Mouse (Mus musculus): Measurements from ENCODE around the gene Cry1.

The Cry1 gene

GRCm38 (mm10) chr10:85184964-85185608 lies at the start of gene Cry1:
Gene Cry1, minus strand, starts transcription at chr10:85185064.
- DNase-seq (ENCODE audit: low spot score in 2 of 2) = peak; percentile 84 to 86

- no peak for DNase-seq (ENCODE audit: low spot score in 2 of 2)
Measured at GRCm38 (mm10) chr10:85221771-85222050, 36.8 kb upstream of the Cry1 start.

- peak; percentile 32 to 68 for DNase-seq (ENCODE audit: low spot score in 2 of 2)
Measured at GRCm38 (mm10) chr10:85220918-85221770, 36.3 kb upstream of the Cry1 start.

GRCm38 (mm10) chr10:85214847-85215246 lies 30.0 kb upstream of the Cry1 start:
- no peak for DNase-seq (ENCODE audit: low spot score in 2 of 2)

- DNase-seq (ENCODE audit: low spot score in 2 of 2) = no peak
Measured at GRCm38 (mm10) chr10:85211673-85212072, 26.8 kb upstream of the Cry1 start.

- no peak for DNase-seq (ENCODE audit: low spot score in 2 of 2)
Measured at GRCm38 (mm10) chr10:85210125-85210524, 25.3 kb upstream of the Cry1 start.

GRCm38 (mm10) chr10:85209119-85209605 lies 24.3 kb upstream of the Cry1 start:
- no peak for DNase-seq (ENCODE audit: low spot score in 2 of 2)

- no peak for DNase-seq (ENCODE audit: low spot score in 2 of 2)
Measured at GRCm38 (mm10) chr10:85205316-85205715, 20.5 kb upstream of the Cry1 start.

GRCm38 (mm10) chr10:85204255-85204855 lies 19.5 kb upstream of the Cry1 start:
- no peak for DNase-seq (ENCODE audit: low spot score in 2 of 2)

- DNase-seq (ENCODE audit: low spot score in 2 of 2) = no peak
Measured at GRCm38 (mm10) chr10:85194528-85194927, 9.7 kb upstream of the Cry1 start.

- no peak for DNase-seq (ENCODE audit: low spot score in 2 of 2)
Measured at GRCm38 (mm10) chr10:85193321-85193720, 8.5 kb upstream of the Cry1 start.

GRCm38 (mm10) chr10:85190652-85191051 lies 5.8 kb upstream of the Cry1 start:
- no peak for DNase-seq (ENCODE audit: low spot score in 2 of 2)

- no peak for DNase-seq (ENCODE audit: low spot score in 2 of 2)
Measured at GRCm38 (mm10) chr10:85189966-85190365, 5.1 kb upstream of the Cry1 start.

GRCm38 (mm10) chr10:85186499-85186794 lies 1.6 kb upstream of the Cry1 start:
- DNase-seq (ENCODE audit: low spot score in 2 of 2) = no peak

- DNase-seq (ENCODE audit: low spot score in 2 of 2) = no peak
Measured at GRCm38 (mm10) chr10:85185639-85186498, 1.0 kb upstream of the Cry1 start.

- DNase-seq (ENCODE audit: low spot score in 2 of 2) = peak; percentile 10 to 18
Measured at GRCm38 (mm10) chr10:85184201-85184963, 482 bp downstream of the Cry1 start.

- DNase-seq (ENCODE audit: low spot score in 2 of 2) = no peak
Measured at GRCm38 (mm10) chr10:85183619-85184018, 1.2 kb downstream of the Cry1 start.

- no peak for DNase-seq (ENCODE audit: low spot score in 2 of 2)
Measured at GRCm38 (mm10) chr10:85182766-85183165, 2.1 kb downstream of the Cry1 start.

- no peak for DNase-seq (ENCODE audit: low spot score in 2 of 2)
Measured at GRCm38 (mm10) chr10:85176640-85177039, 8.2 kb downstream of the Cry1 start.

- no peak for DNase-seq (ENCODE audit: low spot score in 2 of 2)
Measured at GRCm38 (mm10) chr10:85165306-85165705, 19.6 kb downstream of the Cry1 start.

- DNase-seq (ENCODE audit: low spot score in 2 of 2) = no peak
Measured at GRCm38 (mm10) chr10:85164791-85165190, 20.1 kb downstream of the Cry1 start.

Measured in spleen, postnatal 14 days (tissue).